Comparison of ENCODE assay signal across 24 mouse cellular contexts in genomic region chr16:58449073-58449472, GRCm38 (mm10). TPM values are rescaled to one million over a fixed set of nuclear protein-coding genes. Genes with fewer than 3 reads are reported as not detected.
DNase-seq lines count a peak whose midpoint lies in the region; ATAC-seq and TF ChIP-seq lines count a peak whose summit lies in the region.
"Had no signal": no experiment of that assay in that cellular context is flagged by ENCODE, and none has a peak within 500 bp of the region (broad histone marks: within the 10 kb centered on the region; RNA-seq: fewer than 3 reads in every experiment).

No protein-coding gene starts in this region.

- no peaks in the 10 kb centered on the region for H3K27me3 ChIP-seq in lung, embryonic 15.5 days
- no peaks in the 10 kb centered on the region for H3K27me3 ChIP-seq in liver, embryonic 11.5 days (replicated peaks; ENCODE audit: control insufficient read depth, insufficient read depth, low read length)
- no peaks in the 10 kb centered on the region for H3K27me3 ChIP-seq in liver, embryonic 13.5 days
- no peaks in the 10 kb centered on the region for H3K27me3 ChIP-seq in liver, postnatal 0 days (ENCODE audit: insufficient read depth, low read length)
- H3K27me3 ChIP-seq in kidney, embryonic 14.5 days (ENCODE audit: control insufficient read depth, insufficient read depth, low read length) = no peaks in the 10 kb centered on the region
- no peaks in the 10 kb centered on the region for H3K27me3 ChIP-seq in intestine, embryonic 15.5 days (replicated peaks)
- H3K27me3 ChIP-seq: CH12.LX; embryonic facial prominence, embryonic 12.5 days; forebrain, embryonic 13.5 days; Patski had no signal

- peak; percentile 40; the same call in 1 of the 2 replicates for TF ChIP-seq EP300 in liver, postnatal 0 days (IDR thresholded peaks at IDR 0.05; ENCODE audit: low read depth)

- WGBS in lung, embryonic 15.5 days = 85% methylated on average over 4 of the region's 4 CpGs
- WGBS in liver, embryonic 11.5 days = 80% methylated on average over 4 of the region's 4 CpGs
- WGBS in liver, embryonic 13.5 days (ENCODE audit: insufficient replicate concordance) = 74% methylated on average over 4 of the region's 4 CpGs
- 80% methylated on average over 4 of the region's 4 CpGs for WGBS in liver, postnatal 0 days (ENCODE audit: insufficient replicate concordance)
- WGBS in kidney, embryonic 14.5 days = 86% methylated on average over 4 of the region's 4 CpGs
- WGBS in intestine, embryonic 15.5 days = 86% methylated on average over 4 of the region's 4 CpGs

- ATAC-seq in lung, embryonic 15.5 days (ENCODE audit: borderline replicate concordance, extremely low read depth, low FRiP score, low TSS enrichment) = no peak
- ATAC-seq in liver, embryonic 11.5 days (replicated peaks; ENCODE audit: low FRiP score) = 0 out of 2 replicates have a peak, but pooled peaks have one; percentile 46
- peak; percentile 64 for ATAC-seq in liver, embryonic 13.5 days (ENCODE audit: low read depth)
- 0 out of 2 replicates have a peak, but pooled peaks have one; percentile 31 for ATAC-seq in liver, postnatal 0 days
- ATAC-seq in kidney, embryonic 14.5 days (ENCODE audit: low FRiP score, low TSS enrichment) = no peak
- no peak for ATAC-seq in intestine, embryonic 15.5 days
- ATAC-seq: activated CD4-positive, CD25-positive, alpha-beta regulatory T cell, adult 4 months; forebrain, embryonic 13.5 days; forebrain, embryonic 16.5 days; Patski had no signal

- peaks cover 8% of the 10 kb centered on the region; the same call in 1 of the 2 replicates for H3K4me1 ChIP-seq in lung, embryonic 15.5 days
- H3K4me1 ChIP-seq in liver, embryonic 11.5 days (replicated peaks; ENCODE audit: control insufficient read depth, insufficient read depth, low read length) = peaks cover 20% of the 10 kb centered on the region
- peaks cover 49% of the 10 kb centered on the region for H3K4me1 ChIP-seq in liver, embryonic 13.5 days (replicated peaks)
- H3K4me1 ChIP-seq in liver, postnatal 0 days (ENCODE audit: insufficient read depth) = peaks cover 13% of the 10 kb centered on the region
- no peaks in the 10 kb centered on the region for H3K4me1 ChIP-seq in kidney, embryonic 14.5 days (ENCODE audit: control insufficient read depth, insufficient read depth, low read length)
- no peaks in the 10 kb centered on the region for H3K4me1 ChIP-seq in intestine, embryonic 15.5 days (replicated peaks)
- H3K4me1 ChIP-seq: embryonic facial prominence, embryonic 10.5 days; embryonic facial prominence, embryonic 12.5 days; forebrain, embryonic 13.5 days had no signal

- H3K4me2 ChIP-seq in lung, embryonic 15.5 days = no peak overlapping the region
- no peak overlapping the region for H3K4me2 ChIP-seq in liver, embryonic 11.5 days
- H3K4me2 ChIP-seq in liver, embryonic 13.5 days = no peak overlapping the region
- no peak overlapping the region for H3K4me2 ChIP-seq in liver, postnatal 0 days (ENCODE audit: low read depth, low read length)
- H3K4me2 ChIP-seq in kidney, embryonic 14.5 days (replicated peaks; ENCODE audit: low read depth, low read length) = no peak overlapping the region
- no peak overlapping the region for H3K4me2 ChIP-seq in intestine, embryonic 15.5 days (replicated peaks)
- H3K4me2 ChIP-seq: embryonic facial prominence, embryonic 12.5 days; forebrain, embryonic 13.5 days had no signal

- TF ChIP-seq CTCF in liver, postnatal 0 days (IDR thresholded peaks at IDR 0.05; ENCODE audit: low read depth) = no peak

- H3K9me3 ChIP-seq in lung, embryonic 15.5 days = no peaks in the 10 kb centered on the region
- H3K9me3 ChIP-seq in liver, embryonic 11.5 days (ENCODE audit: control insufficient read depth, low read length) = no peaks in the 10 kb centered on the region
- H3K9me3 ChIP-seq in liver, embryonic 13.5 days (replicated peaks) = no peaks in the 10 kb centered on the region
- H3K9me3 ChIP-seq in liver, postnatal 0 days (ENCODE audit: low read length) = no peaks in the 10 kb centered on the region
- H3K9me3 ChIP-seq in kidney, embryonic 14.5 days (ENCODE audit: control insufficient read depth, low read length) = no peaks in the 10 kb centered on the region
- H3K9me3 ChIP-seq in intestine, embryonic 15.5 days = no peaks in the 10 kb centered on the region
- H3K9me3 ChIP-seq: embryonic facial prominence, embryonic 10.5 days; embryonic facial prominence, embryonic 12.5 days; forebrain, embryonic 13.5 days; G1E had no signal

- no peak for DNase-seq in lung, postnatal 4 days
- DNase-seq in liver, embryonic 11.5 days (ENCODE audit: low spot score) = no peak
- DNase-seq in liver, embryonic 13.5 days = peak; percentile 26
- DNase-seq in liver, postnatal 0 days = no peak
- no peak for DNase-seq in layer of hippocampus, postnatal 10 days (ENCODE audit: low spot score in 2 of 2)
- DNase-seq: adrenal gland, adult 8-10 months; adrenal gland, postnatal 14 days; adrenal gland, postnatal 36 days; cerebellum, adult 11-12 months; cerebellum, adult 2 months; cerebellum, adult 9-10 months; cerebellum, postnatal 10 days; cerebellum, postnatal 25 days had no signal

- H3K9ac ChIP-seq in lung, embryonic 15.5 days = no peak overlapping the region
- no peak overlapping the region for H3K9ac ChIP-seq in liver, embryonic 11.5 days (ENCODE audit: low read depth, low read length)
- H3K9ac ChIP-seq in liver, embryonic 13.5 days = no peak overlapping the region
- no peak overlapping the region for H3K9ac ChIP-seq in liver, postnatal 0 days (replicated peaks)
- no peak overlapping the region for H3K9ac ChIP-seq in kidney, embryonic 14.5 days (ENCODE audit: low read depth, low read length)
- no peak overlapping the region for H3K9ac ChIP-seq in intestine, embryonic 15.5 days
- H3K9ac ChIP-seq: embryonic facial prominence, embryonic 12.5 days; forebrain, embryonic 13.5 days had no signal

- H3K36me3 ChIP-seq in lung, embryonic 15.5 days = peaks cover 20% of the 10 kb centered on the region; the same call in 1 of the 2 replicates
- peaks cover 8% of the 10 kb centered on the region; the same call in 1 of the 2 replicates for H3K36me3 ChIP-seq in liver, embryonic 11.5 days (ENCODE audit: control insufficient read depth, insufficient read depth, low read length)
- H3K36me3 ChIP-seq in liver, embryonic 13.5 days = peaks cover 8% of the 10 kb centered on the region
- H3K36me3 ChIP-seq in liver, postnatal 0 days (replicated peaks; ENCODE audit: insufficient read depth, low read length) = no peaks in the 10 kb centered on the region
- peaks cover 8% of the 10 kb centered on the region; the same call in 1 of the 2 replicates for H3K36me3 ChIP-seq in kidney, embryonic 14.5 days (ENCODE audit: control insufficient read depth, insufficient read depth, low read length)
- peaks cover 2% of the 10 kb centered on the region; the same call in 1 of the 2 replicates for H3K36me3 ChIP-seq in intestine, embryonic 15.5 days

- H3K27ac ChIP-seq in lung, embryonic 15.5 days = 0 out of 2 replicates have a peak overlapping the region, but pooled peaks have one; percentile 38
- no peak overlapping the region for H3K27ac ChIP-seq in liver, embryonic 11.5 days (ENCODE audit: low read depth, low read length)
- peak overlapping the region; percentile 48 for H3K27ac ChIP-seq in liver, embryonic 13.5 days
- no peak overlapping the region for H3K27ac ChIP-seq in liver, postnatal 0 days (ENCODE audit: low read depth)
- no peak overlapping the region for H3K27ac ChIP-seq in kidney, embryonic 14.5 days (ENCODE audit: low read depth, low read length)
- H3K27ac ChIP-seq in intestine, embryonic 15.5 days = no peak overlapping the region
- H3K27ac ChIP-seq: embryonic facial prominence, embryonic 10.5 days; embryonic facial prominence, embryonic 12.5 days; forebrain, embryonic 13.5 days had no signal

- H3K4me3 ChIP-seq in lung, embryonic 15.5 days = no peak overlapping the region
- no peak overlapping the region for H3K4me3 ChIP-seq in liver, embryonic 11.5 days (ENCODE audit: low read depth, low read length)
- H3K4me3 ChIP-seq in liver, embryonic 13.5 days (replicated peaks) = no peak overlapping the region
- no peak overlapping the region for H3K4me3 ChIP-seq in liver, postnatal 0 days (ENCODE audit: low read depth, low read length)
- H3K4me3 ChIP-seq in kidney, embryonic 14.5 days (ENCODE audit: low read length) = no peak overlapping the region
- H3K4me3 ChIP-seq in intestine, embryonic 15.5 days (replicated peaks) = no peak overlapping the region
- H3K4me3 ChIP-seq: embryonic facial prominence, embryonic 10.5 days; embryonic facial prominence, embryonic 12.5 days; forebrain, embryonic 13.5 days had no signal

RNA-seq across cellular contexts. Expression of gene Dcbld2, which starts 40.8 kb away (rescaled TPM):
- polyA plus RNA-seq in lung, embryonic 15.5 days (2015; fragmentation: Nextera tagmentation; extraction: Ambion mirVana) = 7.4 and 9.7 TPM in 2 replicates
- polyA plus RNA-seq in liver, embryonic 11.5 days (2014; fragmentation: Nextera tagmentation; extraction: Ambion mirVana) = 9.1 and 9.4 TPM in 2 replicates
- polyA plus RNA-seq in liver, embryonic 13.5 days (2015; fragmentation: Nextera tagmentation; extraction: Ambion mirVana) = 1.1 TPM in 2 replicates
- 0.31 and 0.64 TPM in 2 replicates for polyA plus RNA-seq in liver, postnatal 0 days (2015; fragmentation: Nextera tagmentation; extraction: Ambion mirVana)
- 8.0 and 9.3 TPM in 2 replicates for polyA plus RNA-seq in kidney, embryonic 14.5 days (2014; fragmentation: Nextera tagmentation; extraction: Ambion mirVana)
- polyA plus RNA-seq in intestine, embryonic 15.5 days (2015; fragmentation: Nextera tagmentation; extraction: Ambion mirVana) = 5.0 and 5.9 TPM in 2 replicates
- total RNA-seq in layer of hippocampus, postnatal 10 days (2021) = 10 to 100 TPM; 21.0 to 22.4 TPM

Comparison
In these comparisons a context has a peak if more than half of its experiments do, and no peak if none do; other contexts are left out.
1. H3K27ac ChIP-seq: peak in lung, embryonic 15.5 days (single experiment) and liver, embryonic 13.5 days (single experiment); none in liver, embryonic 11.5 days (single experiment), liver, postnatal 0 days (single experiment), kidney, embryonic 14.5 days (single experiment) and intestine, embryonic 15.5 days (single experiment).
2. ATAC-seq: peak in liver, embryonic 11.5 days (single experiment), liver, embryonic 13.5 days (single experiment) and liver, postnatal 0 days (single experiment); none in lung, embryonic 15.5 days (single experiment), kidney, embryonic 14.5 days (single experiment) and intestine, embryonic 15.5 days (single experiment).